In the genomic region with DNA sequence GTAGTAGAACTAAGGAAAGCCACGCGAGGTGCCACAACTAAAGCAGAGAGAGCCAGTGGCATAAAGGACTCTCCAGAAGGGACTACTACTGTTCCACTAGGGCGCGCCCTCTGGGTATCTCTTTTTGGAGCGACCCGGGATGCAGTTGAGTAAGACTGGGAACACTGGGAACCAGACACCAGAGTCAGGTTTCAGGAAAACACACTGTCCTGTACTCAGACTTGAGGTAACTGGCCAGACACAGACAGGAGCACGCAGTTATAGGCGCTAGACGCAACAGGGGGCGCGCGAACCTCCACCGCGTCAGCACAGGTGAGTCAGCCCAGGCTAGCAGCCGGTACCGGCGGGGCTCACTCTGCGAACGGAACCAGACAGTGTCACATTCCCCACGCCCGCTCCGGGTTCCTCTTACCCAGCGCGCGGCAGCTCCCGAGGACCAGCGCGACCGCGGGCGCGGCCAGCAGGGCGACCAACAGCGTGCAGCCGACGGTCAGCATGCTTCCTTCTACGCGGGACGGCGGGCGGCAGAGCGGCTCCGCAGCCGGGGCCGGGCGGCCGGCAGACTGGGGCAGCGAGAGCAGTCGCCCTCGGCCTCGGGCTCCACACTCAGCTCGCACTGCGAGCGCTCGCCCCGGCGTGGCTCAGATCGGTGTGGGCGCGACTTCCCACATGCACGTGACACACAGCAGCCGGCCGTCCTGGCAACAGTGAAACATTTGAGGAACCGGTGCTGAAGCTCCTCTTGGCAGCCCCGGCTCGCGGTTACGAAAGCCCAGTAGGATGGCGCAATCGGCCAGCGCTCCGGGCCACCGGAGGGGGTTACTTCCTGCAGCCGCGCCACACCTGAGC, we compare ENCODE assay signal across 8 mouse cellular contexts. TPM values are rescaled to one million over a fixed set of nuclear protein-coding genes. Genes with fewer than 3 reads are reported as not detected.
DNase-seq lines count a peak whose midpoint lies in the region; ATAC-seq and TF ChIP-seq lines count a peak whose summit lies in the region.

Gene Il6ra, minus strand, starts transcription at position 654 of the 849 bp plus-strand sequence.

- H3K4me3 ChIP-seq in ES-Bruce4 (ENCODE audit: low read depth, low read length), result peak within 1 kb of the TSS; percentile 59
- H3K4me3 ChIP-seq in forebrain, postnatal 0 days (ENCODE audit: low read depth, low read length), result peak within 1 kb of the TSS; percentile 51
- peak within 1 kb of the TSS; percentile 75 for H3K4me3 ChIP-seq in layer of hippocampus, adult 2 months
- H3K4me3 ChIP-seq in lung, adult 2 months (replicated peaks; ENCODE audit: extremely low read depth, low read depth, low read length), result peak within 1 kb of the TSS; percentile 75
- H3K4me3 ChIP-seq in neural tube, embryonic 15.5 days (replicated peaks), result peak within 1 kb of the TSS; percentile 55

- no peaks in the 10 kb centered on the region for H3K9me3 ChIP-seq in ES-Bruce4 (replicated peaks; ENCODE audit: control insufficient read depth, insufficient read depth, low read length, poor library complexity, severe bottlenecking)
- no peaks in the 10 kb centered on the region for H3K9me3 ChIP-seq in forebrain, postnatal 0 days (ENCODE audit: low read length)
- H3K9me3 ChIP-seq in neural tube, embryonic 15.5 days (replicated peaks), result no peaks in the 10 kb centered on the region

- ATAC-seq in forebrain, postnatal 0 days, result peak; percentile 94
- ATAC-seq in neural tube, embryonic 15.5 days (ENCODE audit: low FRiP score), result peak; percentile 83

- peak; percentile 32 for DNase-seq in cerebellum, adult 11 months
- DNase-seq in forebrain, postnatal 0 days, result peak; percentile 70
- DNase-seq in heart, postnatal 36 days, result peak; percentile 88 to 92
- peak; percentile 71 to 80 for DNase-seq in layer of hippocampus, adult 2 months (ENCODE audit: low spot score in 2 of 2)
- peak; percentile 91 for DNase-seq in lung, adult 2 months
- DNase-seq in testis, postnatal 10 days (ENCODE audit: low spot score), result peak; percentile 81

- peak within 1 kb of the TSS; percentile 99 for H3K4me2 ChIP-seq in forebrain, postnatal 0 days (ENCODE audit: low read depth)
- H3K4me2 ChIP-seq in neural tube, embryonic 15.5 days, result peak within 1 kb of the TSS; percentile 99

- no peaks in the 10 kb centered on the region for H3K27me3 ChIP-seq in ES-Bruce4 (ENCODE audit: control insufficient read depth, insufficient read depth, low read length, poor library complexity, severe bottlenecking)
- H3K27me3 ChIP-seq in forebrain, postnatal 0 days (ENCODE audit: insufficient read depth, low read length), result no peaks in the 10 kb centered on the region; the same call in 1 of the 2 replicates
- peaks cover 31% of the 10 kb centered on the region for H3K27me3 ChIP-seq in neural tube, embryonic 15.5 days (replicated peaks)

- intact Hi-C loops in heart, postnatal 36 days (cut with DNase I), result loop anchor here (5.0 kb wide), 1 partner anchor 50 kb away; no protein-coding TSS in a partner anchor

- peak; percentile 15 for TF ChIP-seq CTCF in ES-Bruce4 (IDR thresholded peaks at IDR 0.05; ENCODE audit: low read depth, low read length)
- TF ChIP-seq CTCF in forebrain, postnatal 0 days (IDR thresholded peaks at IDR 0.05; ENCODE audit: low read depth), result peak; percentile 32; the same call in 1 of the 2 replicates
- peak; percentile 40 for TF ChIP-seq CTCF in layer of hippocampus, adult 2 months (conservative IDR thresholded peaks at IDR 0.05)
- TF ChIP-seq CTCF in lung, adult 2 months (IDR thresholded peaks at IDR 0.05; ENCODE audit: insufficient read depth, low read length), result no peak

- H3K36me3 ChIP-seq in ES-Bruce4 (ENCODE audit: control insufficient read depth, insufficient read depth, low read length, poor library complexity, severe bottlenecking), result no peaks in the 10 kb centered on the region
- no peaks in the 10 kb centered on the region for H3K36me3 ChIP-seq in forebrain, postnatal 0 days (ENCODE audit: insufficient read depth)
- no peaks in the 10 kb centered on the region for H3K36me3 ChIP-seq in neural tube, embryonic 15.5 days

- no peaks in the 10 kb centered on the region for H3K4me1 ChIP-seq in ES-Bruce4 (ENCODE audit: control insufficient read depth, insufficient read depth, low read length)
- 0 out of 2 replicates have a peak, but pooled peaks cover 5% of the 10 kb centered on the region for H3K4me1 ChIP-seq in forebrain, postnatal 0 days (ENCODE audit: insufficient read depth)
- peaks cover 8% of the 10 kb centered on the region; the same call in 1 of the 2 replicates for H3K4me1 ChIP-seq in lung, adult 2 months (ENCODE audit: control insufficient read depth, insufficient read depth, low read length)
- peaks cover 17% of the 10 kb centered on the region for H3K4me1 ChIP-seq in neural tube, embryonic 15.5 days

- WGBS in forebrain, postnatal 0 days, result 1% methylated on average over 74 of the region's 75 CpGs
- 1% methylated on average over 75 of the region's 75 CpGs for WGBS in lung, adult 2 months
- 1% methylated on average over 72 of the region's 75 CpGs for WGBS in neural tube, embryonic 15.5 days

- TF ChIP-seq EP300 in ES-Bruce4 (IDR thresholded peaks at IDR 0.05; ENCODE audit: insufficient read depth, low read depth, low read length), result no peak

- no peak for TF ChIP-seq POLR2A in ES-Bruce4 (IDR thresholded peaks at IDR 0.05; ENCODE audit: insufficient read depth, low read length)
- TF ChIP-seq POLR2A in lung, adult 2 months (IDR thresholded peaks at IDR 0.05; ENCODE audit: borderline replicate concordance, extremely low read depth, low read depth, low read length), result peak; percentile 75; the same call in 1 of the 2 replicates

- H3K9ac ChIP-seq in ES-Bruce4 (ENCODE audit: low read depth, poor library complexity, severe bottlenecking), result peak within 1 kb of the TSS; percentile 56
- H3K9ac ChIP-seq in forebrain, postnatal 0 days, result peak within 1 kb of the TSS; percentile 58
- peak within 1 kb of the TSS; percentile 55 for H3K9ac ChIP-seq in neural tube, embryonic 15.5 days (replicated peaks)

- H3K27ac ChIP-seq in ES-Bruce4 (ENCODE audit: insufficient read depth, low read length), result no peak within 1 kb of the TSS
- no peak within 1 kb of the TSS for H3K27ac ChIP-seq in forebrain, postnatal 0 days (ENCODE audit: low read depth, low read length)
- peak within 1 kb of the TSS; percentile 92 for H3K27ac ChIP-seq in layer of hippocampus, adult 2 months
- no peak within 1 kb of the TSS; the same call in 1 of the 2 replicates for H3K27ac ChIP-seq in neural tube, embryonic 15.5 days (replicated peaks)

RNA-seq across cellular contexts. Expression of gene Il6ra, which starts in this region (rescaled TPM):
- polyA plus RNA-seq in ES-Bruce4 (2011; ENCODE audit: insufficient read depth, insufficient read length, low read depth, missing spikeins), result 0.84 and 0.97 TPM in 2 replicates
- total RNA-seq in forebrain, postnatal 0 days (2014; rRNA removed), result 1.1 and 1.7 TPM in 2 replicates
- polyA plus RNA-seq in forebrain, postnatal 0 days (2015; fragmentation: Nextera tagmentation; extraction: Ambion mirVana), result 1.6 and 1.7 TPM in 2 replicates
- total RNA-seq in heart, postnatal 36 days (2021), result 1 to 10 TPM; 4.3 to 7.5 TPM
- 1 to 10 TPM; 5.9 to 6.1 TPM for total RNA-seq in layer of hippocampus, adult 2 months (2021)
- polyA plus RNA-seq in lung, adult 2 months (2012; rRNA removed), result 19.8 and 22.6 TPM in 2 replicates
- polyA plus RNA-seq in neural tube, embryonic 15.5 days (2015; fragmentation: Nextera tagmentation; extraction: Ambion mirVana), result 1.2 and 1.5 TPM in 2 replicates

Comparison
In these comparisons a context has a peak if more than half of its experiments do, and no peak if none do; other contexts are left out.
1. DNase-seq: peak in every context shown above with its lines; median percentile 91 in lung, adult 2 months; 90 in heart, postnatal 36 days; 81 in testis, postnatal 10 days; 76 in layer of hippocampus, adult 2 months; 70 in forebrain, postnatal 0 days; 32 in cerebellum, adult 11 months.